Mouse (Mus musculus) stomach, postnatal 0 days (tissue): ENCODE measurements around the gene Ctnna3.

Source experiments
- CTCF ChIP-seq: IDR thresholded peaks from 2 replicates; pipeline ENCODE4 v1.5.1; 2016; ENCODE audit warnings: antibody characterized with exemption, low read depth, mild to moderate bottlenecking, moderate library complexity
- EP300 ChIP-seq: optimal IDR thresholded peaks from 2 replicates; pipeline ENCODE3; 2016; ENCODE audit warnings: antibody characterized with exemption

DNA sequence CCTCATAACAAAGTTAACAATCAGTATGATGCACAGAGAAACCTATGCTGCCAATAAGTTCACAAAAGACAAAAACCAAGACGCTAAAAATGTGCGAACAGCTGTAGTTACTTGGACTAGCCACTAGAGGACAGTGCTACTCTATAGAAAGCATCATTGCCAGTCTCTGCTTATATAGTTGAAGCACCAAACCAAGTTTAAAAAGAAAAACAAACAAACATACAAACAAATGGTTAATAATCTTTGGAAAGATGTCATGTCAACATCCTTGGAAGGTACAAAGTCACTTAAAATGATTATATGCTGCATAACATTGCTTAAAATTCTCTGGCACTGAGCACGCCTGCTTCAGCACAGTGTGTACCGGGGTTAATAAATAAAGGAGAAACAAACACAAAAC, 654.6 kb downstream of the Ctnna3 start:
- TF ChIP-seq CTCF (peak; percentile 100), EP300 (no peak)
